Mouse (Mus musculus) testis, adult 2 months (tissue): Measurements from ENCODE around the gene H2-Q2.
"Not testable (repeated sequence)": the region's sequence is repeated elsewhere in the genome, so short reads cannot be mapped to it uniquely, and the experiment has no call there.

ENCODE experiments used
- CTCF ChIP-seq: fragments of 200-500 bp; IDR thresholded peaks from 2 replicates; pipeline ENCODE4 v1.5.1; 2012; ENCODE audit warnings: low read depth, mild to moderate bottlenecking, inconsistent platforms, low read length, moderate library complexity; ENCODE audit not compliant: control insufficient read depth, insufficient read depth, insufficient replicate concordance
- POLR2A ChIP-seq: fragments of 200-500 bp; IDR thresholded peaks from 2 replicates; pipeline ENCODE4 v1.6.1; 2012; ENCODE audit warnings: low read depth, mild to moderate bottlenecking, inconsistent platforms, low read length, moderate library complexity; ENCODE audit not compliant: control insufficient read depth

DNA sequence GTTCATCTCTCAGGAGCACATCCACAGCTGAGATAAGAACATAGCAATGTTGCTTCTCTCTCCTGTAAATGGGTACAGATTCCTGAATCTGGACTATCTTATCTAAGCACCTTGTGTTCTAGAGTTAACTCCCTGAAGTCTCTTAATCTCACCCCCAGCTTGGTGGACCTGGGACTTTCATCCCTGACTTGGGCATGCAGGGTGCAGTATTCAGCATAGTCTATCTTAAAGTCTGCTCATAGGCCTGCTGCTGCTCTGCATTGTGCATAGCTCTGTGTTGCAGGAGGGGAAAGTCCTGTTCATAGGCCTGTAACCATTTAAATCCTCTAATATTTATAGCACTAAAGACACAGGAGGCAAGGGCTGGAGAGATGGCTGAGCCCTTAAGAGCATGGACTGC, 16.0 kb upstream of the H2-Q2 start:
- TF ChIP-seq CTCF, POLR2A: not testable (repeated sequence)
